Mouse (Mus musculus) CH12.LX (cell line): ENCODE results near the gene Lmnb2.

Experiments used
- BHLHE40 ChIP-seq: IDR thresholded peaks from 2 replicates; pipeline ENCODE4 v1.6.1; 2011; ENCODE audit warnings: mild to moderate bottlenecking, low read depth, low read length, improper control_type of control experiment
- CTCF ChIP-seq, 2 experiments: IDR thresholded peaks in 1 of 2; conservative IDR thresholded peaks in 1 of 2; 2 replicates each; pipeline ENCODE4 v1.5.1; 2011 to 2012; ENCODE audit warnings: low read depth in 2 of 2, low read length in 2 of 2, improper control_type of control experiment in 1 of 2, inconsistent platforms in 1 of 2, mild to moderate bottlenecking in 1 of 2, moderate library complexity in 1 of 2
- EP300 ChIP-seq: IDR thresholded peaks from 2 replicates; pipeline ENCODE4 v1.6.1; 2011; ENCODE audit warnings: low read length, improper control_type of control experiment
- JUN ChIP-seq: IDR thresholded peaks from 2 replicates; pipeline ENCODE4 v1.6.1; 2011; ENCODE audit warnings: low read depth, mild to moderate bottlenecking, low read length, improper control_type of control experiment, moderate library complexity; ENCODE audit not compliant: insufficient read depth
- POLR2A ChIP-seq: IDR thresholded peaks from 2 replicates; pipeline ENCODE4 v1.6.1; 2011; ENCODE audit warnings: low read depth, mild to moderate bottlenecking, improper control_type of control experiment, low read length
- RAD21 ChIP-seq: IDR thresholded peaks from 2 replicates; pipeline ENCODE4 v1.6.1; 2011; ENCODE audit warnings: low read depth, mild to moderate bottlenecking, low read length, improper control_type of control experiment, moderate library complexity
- RCOR1 ChIP-seq: conservative IDR thresholded peaks from 2 replicates; pipeline ENCODE4 v1.6.1; 2012; ENCODE audit warnings: low read depth, mild to moderate bottlenecking, inconsistent platforms, low read length, improper control_type of control experiment
- UBTF ChIP-seq: IDR thresholded peaks from 2 replicates; pipeline ENCODE4 v1.6.1; 2012; ENCODE audit warnings: low read depth, mild to moderate bottlenecking, inconsistent platforms, low read length, improper control_type of control experiment, moderate library complexity
- ZNF384 ChIP-seq: IDR thresholded peaks from 2 replicates; pipeline ENCODE4 v1.6.1; 2012; ENCODE audit warnings: low read depth, low read length, improper control_type of control experiment, inconsistent platforms

- no peak for TF ChIP-seq UBTF
- no peak for TF ChIP-seq CTCF (conservative IDR thresholded peaks at IDR 0.05 in 1 of 2, IDR thresholded peaks at IDR 0.05 in 1 of 2; ENCODE audit: low read depth in 2 of 2, low read length in 2 of 2)
- TF ChIP-seq EP300 = no peak
- TF ChIP-seq JUN = no peak
- no peak for TF ChIP-seq POLR2A
- TF ChIP-seq BHLHE40 = no peak
- no peak for TF ChIP-seq RCOR1
- no peak for TF ChIP-seq RAD21
- no peak for TF ChIP-seq ZNF384
Measured at GRCm38 (mm10) chr10:80966296-80966695, 48.3 kb upstream of the Lmnb2 start.
